Mouse (Mus musculus): ENCODE measurements around the gene Exoc4. TPM values are rescaled to one million over a fixed set of nuclear protein-coding genes. Genes with fewer than 3 reads are reported as not detected.

The Exoc4 gene
- polyA plus RNA-seq, 1 experiment from 2014 or later: 40.5 TPM

GRCm38 (mm10) chr6:33823171-33823570 is 574.3 kb downstream of the Exoc4 start:
- Histone ChIP-seq H3K27me3 (replicated peaks) (no peaks in the 10 kb centered on the region), H3K27ac (ENCODE audit: poor library complexity, severe bottlenecking) (no peak overlapping the region), H3K9ac (no peak overlapping the region), H3K36me3 (no peaks in the 10 kb centered on the region), H3K4me1 (replicated peaks) (peaks cover 25% of the 10 kb centered on the region), H3K9me3 (replicated peaks) (no peaks in the 10 kb centered on the region), H3K4me2 (no peak overlapping the region), H3K4me3 (no peak overlapping the region)
- ATAC-seq (ENCODE audit: insufficient number of reproducible peaks, low FRiP score): no peak
- 82% methylated on average over 2 of the region's 2 CpGs for WGBS

- Histone ChIP-seq H3K27ac (ENCODE audit: poor library complexity, severe bottlenecking) (no peak overlapping the region), H3K9me3 (replicated peaks) (no peaks in the 10 kb centered on the region), H3K9ac (no peak overlapping the region), H3K27me3 (replicated peaks) (no peaks in the 10 kb centered on the region), H3K36me3 (no peaks in the 10 kb centered on the region), H3K4me2 (no peak overlapping the region), H3K4me3 (no peak overlapping the region), H3K4me1 (replicated peaks) (peaks cover 25% of the 10 kb centered on the region)
- 62% methylated on average over 6 of the region's 6 CpGs for WGBS
- no peak for ATAC-seq (ENCODE audit: insufficient number of reproducible peaks, low FRiP score)
These were observed 575.0 kb downstream of the Exoc4 start for GRCm38 (mm10) chr6:33823777-33824302.

DNA sequence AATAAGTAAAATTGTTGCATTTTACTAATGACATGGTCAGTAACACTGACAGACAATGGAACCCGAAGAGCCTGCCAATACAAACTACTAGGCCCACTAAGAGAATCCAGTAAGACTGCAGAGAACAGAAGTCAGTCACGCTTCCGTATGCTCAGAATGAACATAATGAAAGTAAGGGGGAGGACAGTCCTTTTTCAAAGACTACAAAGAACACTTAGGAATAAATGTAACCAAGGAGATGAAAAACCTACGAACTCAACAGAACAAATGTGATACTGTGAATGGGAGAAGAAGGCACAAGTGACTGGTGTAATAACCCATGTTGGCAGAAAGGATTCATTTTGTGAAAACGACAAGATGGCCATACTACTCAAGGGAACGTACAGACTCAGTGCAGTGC is 579.6 kb downstream of the Exoc4 start:
- WGBS: 90% methylated on average over 6 of the region's 6 CpGs
- Histone ChIP-seq H3K27me3 (replicated peaks) (no peaks in the 10 kb centered on the region), H3K9me3 (replicated peaks) (no peaks in the 10 kb centered on the region), H3K27ac (ENCODE audit: poor library complexity, severe bottlenecking) (no peak overlapping the region), H3K4me3 (no peak overlapping the region), H3K9ac (no peak overlapping the region), H3K36me3 (no peaks in the 10 kb centered on the region), H3K4me1 (replicated peaks) (peaks cover 6% of the 10 kb centered on the region; the same call in 1 of the 2 replicates), H3K4me2 (no peak overlapping the region)
- no peak for ATAC-seq (ENCODE audit: insufficient number of reproducible peaks, low FRiP score)

DNA sequence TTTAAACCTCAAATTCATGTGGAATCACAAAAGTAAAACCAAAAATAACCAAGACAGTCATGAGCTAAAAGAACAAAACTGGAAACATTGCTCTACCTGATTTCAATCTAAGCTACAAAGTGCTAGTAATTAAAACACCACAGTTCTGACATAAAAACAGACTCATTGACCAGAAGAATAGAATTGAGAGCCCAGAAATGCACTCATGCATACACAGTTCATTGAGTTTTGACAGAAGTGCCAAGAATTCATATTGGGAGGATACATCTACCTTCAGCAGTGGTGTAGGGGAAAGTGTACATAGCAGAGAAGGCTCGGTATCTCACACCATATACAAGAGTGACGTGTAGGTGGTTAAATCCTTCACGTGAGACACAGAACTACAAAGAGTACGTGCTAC is 580.4 kb downstream of the Exoc4 start:
- Histone ChIP-seq H3K27me3 (replicated peaks) (no peaks in the 10 kb centered on the region), H3K4me1 (replicated peaks) (peaks cover 3% of the 10 kb centered on the region; the same call in 1 of the 2 replicates), H3K27ac (ENCODE audit: poor library complexity, severe bottlenecking) (no peak overlapping the region), H3K4me3 (no peak overlapping the region), H3K4me2 (no peak overlapping the region), H3K9me3 (replicated peaks) (no peaks in the 10 kb centered on the region), H3K9ac (no peak overlapping the region), H3K36me3 (no peaks in the 10 kb centered on the region)
- WGBS: 90% methylated on average over 4 of the region's 4 CpGs
- no peak for ATAC-seq (ENCODE audit: insufficient number of reproducible peaks, low FRiP score)

DNA sequence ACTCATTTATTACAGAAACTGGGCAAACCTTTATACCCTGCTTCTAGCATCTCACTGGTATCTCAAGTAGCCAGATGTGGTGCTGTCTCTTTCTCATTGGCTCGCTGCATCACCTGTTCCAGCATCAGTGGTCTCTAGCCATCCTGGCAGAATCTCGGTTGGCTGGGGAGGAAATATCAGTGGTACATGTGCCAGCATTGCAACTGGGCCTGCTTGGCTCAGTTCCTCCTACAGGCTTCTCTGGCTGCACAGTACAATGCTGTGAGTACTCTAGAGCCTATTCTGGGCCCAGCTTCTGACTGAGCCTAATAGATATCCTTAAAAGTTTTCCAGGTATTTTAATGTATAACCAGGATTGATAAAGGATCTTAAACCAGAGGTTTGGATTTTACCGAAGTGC is 582.4 kb downstream of the Exoc4 start:
- Histone ChIP-seq H3K36me3 (no peaks in the 10 kb centered on the region), H3K27me3 (replicated peaks) (no peaks in the 10 kb centered on the region), H3K9ac (no peak overlapping the region), H3K4me2 (no peak overlapping the region), H3K9me3 (replicated peaks) (no peaks in the 10 kb centered on the region), H3K27ac (ENCODE audit: poor library complexity, severe bottlenecking) (no peak overlapping the region), H3K4me3 (no peak overlapping the region), H3K4me1 (replicated peaks) (peaks cover 5% of the 10 kb centered on the region; the same call in 1 of the 2 replicates)
- ATAC-seq (ENCODE audit: insufficient number of reproducible peaks, low FRiP score): no peak
- 84% methylated on average over 3 of the region's 3 CpGs for WGBS

- H3K27me3 ChIP-seq (replicated peaks): no peaks in the 10 kb centered on the region
- peaks cover 5% of the 10 kb centered on the region; the same call in 1 of the 2 replicates for H3K4me1 ChIP-seq (replicated peaks)
- H3K4me3 ChIP-seq: no peak overlapping the region
- H3K9ac ChIP-seq: no peak overlapping the region
- WGBS: 85% methylated on average over 4 of the region's 4 CpGs
- H3K4me2 ChIP-seq: no peak overlapping the region
- H3K27ac ChIP-seq (ENCODE audit: poor library complexity, severe bottlenecking): no peak overlapping the region
- ATAC-seq (ENCODE audit: insufficient number of reproducible peaks, low FRiP score): no peak
- no peaks in the 10 kb centered on the region for H3K9me3 ChIP-seq (replicated peaks)
- H3K36me3 ChIP-seq: no peaks in the 10 kb centered on the region
These were observed 584.1 kb downstream of the Exoc4 start for GRCm38 (mm10) chr6:33832978-33833377.

GRCm38 (mm10) chr6:33836048-33836780 is 587.3 kb downstream of the Exoc4 start:
- Histone ChIP-seq H3K9me3 (replicated peaks) (no peaks in the 10 kb centered on the region), H3K4me1 (replicated peaks) (peaks cover 5% of the 10 kb centered on the region; the same call in 1 of the 2 replicates), H3K4me2 (no peak overlapping the region), H3K27ac (ENCODE audit: poor library complexity, severe bottlenecking) (no peak overlapping the region), H3K9ac (no peak overlapping the region), H3K4me3 (no peak overlapping the region), H3K36me3 (0 out of 2 replicates have a peak, but pooled peaks cover 4% of the 10 kb centered on the region), H3K27me3 (replicated peaks) (no peaks in the 10 kb centered on the region)
- ATAC-seq (ENCODE audit: insufficient number of reproducible peaks, low FRiP score): no peak
- 87% methylated on average over 3 of the region's 3 CpGs for WGBS

GRCm38 (mm10) chr6:33842901-33843300 is 594.0 kb downstream of the Exoc4 start:
- peaks cover 8% of the 10 kb centered on the region for H3K4me1 ChIP-seq (replicated peaks)

GRCm38 (mm10) chr6:33859049-33859448 is 610.2 kb downstream of the Exoc4 start:
- Histone ChIP-seq H3K4me2 (no peak overlapping the region), H3K36me3 (no peaks in the 10 kb centered on the region), H3K9me3 (replicated peaks) (no peaks in the 10 kb centered on the region), H3K27me3 (replicated peaks) (no peaks in the 10 kb centered on the region), H3K9ac (no peak overlapping the region), H3K27ac (ENCODE audit: poor library complexity, severe bottlenecking) (no peak overlapping the region), H3K4me1 (replicated peaks) (peaks cover 30% of the 10 kb centered on the region), H3K4me3 (no peak overlapping the region)
- WGBS: 76% methylated on average over 3 of the region's 3 CpGs
- no peak for ATAC-seq (ENCODE audit: insufficient number of reproducible peaks, low FRiP score)

More at GRCm38 (mm10) chr6:33842901-33843300, 594.0 kb downstream of the Exoc4 start:
- ATAC-seq (ENCODE audit: insufficient number of reproducible peaks, low FRiP score): no peak
- no peak overlapping the region for H3K4me3 ChIP-seq
- H3K27ac ChIP-seq (ENCODE audit: poor library complexity, severe bottlenecking): no peak overlapping the region
- no peaks in the 10 kb centered on the region for H3K27me3 ChIP-seq (replicated peaks)
- 0 out of 2 replicates have a peak, but pooled peaks cover 4% of the 10 kb centered on the region for H3K36me3 ChIP-seq
- 54% methylated on average over 1 of the region's 1 CpGs for WGBS
- H3K9me3 ChIP-seq (replicated peaks): no peaks in the 10 kb centered on the region
- no peak overlapping the region for H3K4me2 ChIP-seq
- no peak overlapping the region for H3K9ac ChIP-seq

GRCm38 (mm10) chr6:33865752-33866151 is 616.9 kb downstream of the Exoc4 start:
- no peaks in the 10 kb centered on the region for H3K36me3 ChIP-seq
- no peak overlapping the region for H3K9ac ChIP-seq
- H3K27ac ChIP-seq (ENCODE audit: poor library complexity, severe bottlenecking): no peak overlapping the region
- no peak overlapping the region for H3K4me3 ChIP-seq
- H3K9me3 ChIP-seq (replicated peaks): no peaks in the 10 kb centered on the region
- H3K4me1 ChIP-seq (replicated peaks): peaks cover 35% of the 10 kb centered on the region
- no peaks in the 10 kb centered on the region for H3K27me3 ChIP-seq (replicated peaks)
- no peak overlapping the region for H3K4me2 ChIP-seq
- WGBS: 62% methylated on average over 3 of the region's 3 CpGs
- ATAC-seq (ENCODE audit: insufficient number of reproducible peaks, low FRiP score): no peak

DNA sequence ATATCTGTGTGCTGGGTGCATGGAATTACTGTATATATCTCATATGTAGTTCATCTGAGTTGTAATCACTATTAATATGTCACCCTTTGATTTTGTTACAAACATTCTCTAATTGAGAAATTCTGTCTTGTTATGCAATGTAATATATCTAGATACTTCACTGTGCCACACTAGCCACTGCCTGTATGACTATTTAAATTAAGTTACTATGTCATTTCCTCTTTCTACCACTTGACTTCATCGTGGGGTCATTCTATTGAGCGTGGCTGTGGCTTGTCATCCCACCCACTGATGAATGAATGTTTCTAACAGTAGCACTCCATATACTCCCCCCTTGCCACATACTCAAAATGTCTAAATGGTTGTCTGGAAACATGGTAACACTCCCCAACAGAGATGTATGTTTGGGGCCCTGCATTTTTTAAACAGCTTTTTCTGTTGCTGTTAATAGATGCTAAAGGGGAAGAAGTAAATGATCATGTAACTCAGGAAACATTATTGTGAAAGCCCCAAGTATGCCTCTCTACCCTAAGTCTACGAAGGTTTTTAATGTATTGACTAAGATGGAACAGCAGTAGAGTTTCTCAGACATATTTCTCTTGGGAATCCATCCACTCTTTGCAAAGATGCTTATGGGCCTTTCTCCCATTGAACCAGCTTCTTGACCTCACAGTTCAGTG is 618.2 kb downstream of the Exoc4 start:
- no peaks in the 10 kb centered on the region for H3K36me3 ChIP-seq
- 85% methylated on average over 3 of the region's 3 CpGs for WGBS
- H3K9me3 ChIP-seq (replicated peaks): no peaks in the 10 kb centered on the region
- no peak overlapping the region for H3K9ac ChIP-seq
- no peak overlapping the region for H3K4me2 ChIP-seq
- no peaks in the 10 kb centered on the region for H3K27me3 ChIP-seq (replicated peaks)
- H3K4me1 ChIP-seq (replicated peaks): peaks cover 34% of the 10 kb centered on the region
- no peak for ATAC-seq (ENCODE audit: insufficient number of reproducible peaks, low FRiP score)
- H3K4me3 ChIP-seq: no peak overlapping the region
- H3K27ac ChIP-seq (ENCODE audit: poor library complexity, severe bottlenecking): no peak overlapping the region
